Mouse (Mus musculus): ENCODE results near the gene Kdm6b.

The Kdm6b gene

DNA sequence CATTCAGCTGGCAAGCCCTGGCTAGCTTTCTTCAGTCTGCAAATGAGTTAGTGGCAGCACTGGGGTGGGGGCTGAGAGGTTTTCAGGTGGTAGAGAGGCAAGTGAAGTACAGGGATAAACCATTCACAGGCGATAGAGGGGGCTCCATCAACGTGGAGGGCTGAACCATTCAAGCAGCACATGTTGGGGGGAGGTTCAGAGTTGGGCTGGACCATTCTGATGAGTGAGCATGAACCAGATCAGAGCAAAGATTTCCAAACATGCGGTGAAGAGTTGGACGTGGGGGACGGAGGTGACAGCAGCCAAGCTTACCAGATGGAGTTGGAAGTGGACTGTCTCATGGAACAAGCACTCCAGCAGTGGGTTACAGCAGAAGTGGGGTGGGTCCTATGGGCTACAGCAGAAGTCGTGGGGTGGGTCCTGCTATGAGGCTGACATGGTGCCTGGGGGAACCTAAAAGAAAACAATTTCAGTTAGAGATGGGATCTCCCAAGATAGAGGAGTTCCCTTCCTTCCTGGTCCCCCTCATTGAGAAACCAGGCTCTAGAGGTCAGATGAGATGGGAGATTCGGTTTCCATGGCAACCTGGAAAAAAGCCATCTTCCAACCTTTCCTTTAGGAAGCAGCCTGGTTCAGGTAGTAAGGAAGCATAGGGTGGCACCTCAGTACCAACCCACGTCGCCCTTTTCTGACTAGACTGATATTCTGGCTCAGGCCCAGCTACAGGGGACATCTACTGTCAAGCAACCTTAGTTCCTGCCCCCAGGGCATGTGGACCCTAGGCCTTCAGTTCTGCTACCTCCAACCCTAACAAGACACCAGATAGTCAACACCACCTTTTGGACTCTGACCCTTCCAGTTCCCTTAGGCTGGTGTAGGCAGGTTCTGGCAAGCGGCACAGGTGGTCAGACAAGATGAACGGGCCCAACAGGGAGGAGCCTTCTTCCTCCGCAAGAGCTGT is at the start of gene Kdm6b:
Kdm6b (minus strand) TSS at position 455 of the 961 bp plus-strand sequence.
- peak; percentile 52 to 69 for DNase-seq (ENCODE audit: low spot score in 2 of 2)

GRCm38 (mm10) chr11:69461568-69461967 is 48.1 kb upstream of the Kdm6b start:
- no peak for DNase-seq (ENCODE audit: low spot score in 2 of 2)

DNA sequence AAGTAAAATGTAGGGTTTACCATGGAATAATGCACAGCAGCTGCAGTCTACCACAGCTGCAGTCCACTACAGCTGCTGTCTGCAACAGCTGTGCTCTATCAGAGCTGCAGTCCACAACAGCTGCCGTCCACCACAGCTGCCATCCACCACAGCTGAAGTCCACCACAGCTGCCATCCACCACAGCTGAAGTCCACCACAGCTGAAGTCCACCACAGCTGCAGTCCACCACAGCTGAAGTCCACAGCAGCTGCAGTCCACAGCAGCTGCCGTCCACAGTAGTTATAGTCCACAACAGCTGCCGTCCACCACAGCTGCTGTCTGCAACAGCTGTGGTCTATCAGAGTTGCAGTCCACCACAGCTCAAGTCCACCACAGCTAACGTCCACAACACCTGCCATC is 46.4 kb upstream of the Kdm6b start:
- DNase-seq (ENCODE audit: low spot score in 2 of 2): no peak

DNA sequence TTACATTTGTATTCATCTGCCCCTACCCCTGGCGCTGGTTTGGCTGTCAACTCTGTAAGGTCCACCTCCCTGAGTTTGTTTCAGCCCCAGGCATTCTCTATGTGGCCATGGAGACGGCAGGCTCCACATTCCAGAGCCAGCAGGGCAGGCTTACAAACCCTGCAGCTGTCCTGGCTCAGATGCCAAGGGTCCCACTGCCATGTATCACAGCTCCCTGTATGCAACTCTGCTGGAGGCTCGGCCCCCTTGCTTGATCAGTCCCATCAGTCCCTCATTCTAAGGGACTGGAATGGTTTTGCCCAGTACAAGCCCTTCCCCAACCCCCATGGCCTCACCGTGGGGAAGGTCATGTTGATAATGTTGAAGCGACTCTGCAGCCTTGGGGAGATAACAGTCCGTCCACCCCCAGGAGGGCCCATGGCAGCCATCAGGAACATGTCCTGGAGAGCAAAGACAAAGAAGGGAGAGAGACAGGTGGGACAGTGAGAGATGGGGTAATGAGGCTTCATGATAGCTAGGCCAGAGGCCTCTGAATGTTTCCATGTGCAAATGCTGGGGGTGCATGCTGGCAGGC is 43.6 kb upstream of the Kdm6b start:
- peak in 1 of 2 experiments; percentile 24 for DNase-seq (ENCODE audit: low spot score in 2 of 2)

- no peak for DNase-seq (ENCODE audit: low spot score in 2 of 2)
These were observed 38.8 kb upstream of the Kdm6b start for GRCm38 (mm10) chr11:69452114-69452867.

GRCm38 (mm10) chr11:69447299-69447698 is 33.8 kb upstream of the Kdm6b start:
- no peak for DNase-seq (ENCODE audit: low spot score in 2 of 2)

DNA sequence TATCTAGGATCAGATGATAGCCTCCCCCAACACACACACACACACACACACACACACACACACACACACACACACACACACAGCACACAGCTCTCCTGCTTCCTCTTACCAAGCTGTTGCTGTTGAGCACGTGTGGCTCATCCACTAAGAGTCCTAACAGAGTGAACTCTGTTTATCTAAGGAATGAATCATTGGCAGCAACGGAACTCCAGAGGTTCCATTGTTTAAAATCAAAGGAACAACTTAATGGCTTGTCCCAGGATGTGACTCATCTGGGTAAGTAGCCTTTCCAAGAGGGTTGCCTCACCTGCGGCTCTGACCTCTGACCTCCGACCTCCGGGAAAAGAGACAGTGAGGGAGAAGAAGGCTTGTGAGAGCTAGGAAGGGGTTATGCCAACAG is 29.9 kb upstream of the Kdm6b start:
- no peak for DNase-seq (ENCODE audit: low spot score in 2 of 2)

- DNase-seq (ENCODE audit: low spot score in 2 of 2): no peak
These were observed 23.8 kb upstream of the Kdm6b start for GRCm38 (mm10) chr11:69437291-69437690.

- no peak for DNase-seq (ENCODE audit: low spot score in 2 of 2)
These were observed 19.7 kb upstream of the Kdm6b start for GRCm38 (mm10) chr11:69433189-69433588.

DNA sequence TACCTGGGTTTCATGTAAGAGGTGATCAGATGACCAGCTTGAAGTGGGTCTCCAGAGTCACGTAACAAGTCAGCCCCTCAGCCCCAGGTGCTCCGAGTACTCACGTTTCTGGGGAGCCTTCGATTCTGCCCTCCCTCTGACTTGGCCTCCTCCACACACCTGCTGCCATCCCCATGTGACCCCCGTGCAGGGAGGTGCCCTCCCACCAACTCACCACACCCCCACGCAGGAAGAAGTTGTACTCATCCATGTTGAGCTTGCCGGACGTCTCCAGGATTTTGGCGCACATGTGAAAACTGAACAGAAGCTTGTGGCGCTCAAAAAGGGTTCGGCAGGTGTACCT is 19.1 kb upstream of the Kdm6b start:
- no peak for DNase-seq (ENCODE audit: low spot score in 2 of 2)

DNA sequence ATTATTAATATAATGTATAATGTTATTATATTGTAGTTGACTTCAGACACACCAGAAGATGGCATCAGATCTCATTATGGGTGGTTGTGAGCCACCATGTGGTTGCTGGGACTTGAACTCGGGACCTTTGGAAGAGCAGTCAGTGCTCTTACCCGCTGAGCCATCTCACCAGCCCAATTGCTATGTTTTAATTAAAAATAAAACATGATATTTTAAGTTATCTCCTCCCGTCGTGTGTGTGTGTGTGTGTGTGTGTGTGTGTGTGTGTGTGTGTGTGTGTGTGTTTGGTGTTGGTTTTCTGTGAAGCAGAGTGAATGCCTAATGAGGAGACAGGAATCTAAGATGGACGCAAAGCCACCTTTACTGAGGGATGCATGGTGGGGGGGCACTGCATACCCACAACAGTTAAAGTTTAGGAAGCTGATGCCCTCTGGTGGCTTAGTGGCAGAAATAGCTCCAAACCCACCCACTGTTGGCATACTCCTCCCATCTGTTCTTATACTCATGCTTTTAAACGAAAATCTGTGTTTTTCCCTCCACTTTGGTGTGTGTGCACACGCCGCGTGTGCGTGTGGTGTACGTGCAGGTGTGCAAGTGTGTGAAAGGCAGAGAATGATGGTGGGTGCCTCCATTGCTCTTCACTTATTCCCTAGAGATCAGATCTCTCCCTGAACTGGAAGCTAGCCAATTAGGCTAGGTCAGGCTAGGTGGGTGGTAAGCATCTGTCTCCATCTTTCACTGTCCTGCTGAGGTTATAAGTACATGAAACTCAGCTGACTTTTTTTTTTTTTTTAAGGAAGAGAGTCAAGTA is 18.6 kb upstream of the Kdm6b start:
- peak; percentile 67 to 75 for DNase-seq (ENCODE audit: low spot score in 2 of 2)

DNA sequence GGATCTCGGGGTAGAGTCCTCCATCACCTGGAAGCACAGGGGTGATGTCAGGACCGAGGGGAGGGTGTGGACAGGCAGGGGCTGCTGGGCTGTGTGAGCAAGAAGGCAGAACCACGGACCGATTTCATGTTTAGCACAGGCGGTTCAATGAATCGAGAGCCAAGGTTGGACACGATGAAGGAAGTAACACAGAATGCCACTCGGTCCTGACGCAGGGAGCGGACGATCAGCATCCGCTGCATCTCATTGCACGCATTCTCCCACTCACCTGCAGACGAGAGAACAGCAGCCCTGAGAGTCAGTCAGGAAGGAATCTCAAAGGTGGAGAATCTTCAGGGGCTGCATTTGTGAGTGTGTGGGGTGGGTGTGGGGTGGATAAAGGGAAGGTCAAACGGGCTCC is 17.2 kb upstream of the Kdm6b start:
- DNase-seq (ENCODE audit: low spot score in 2 of 2): no peak

- DNase-seq (ENCODE audit: low spot score in 2 of 2): no peak
These were observed 15.8 kb upstream of the Kdm6b start for GRCm38 (mm10) chr11:69429313-69429712.

GRCm38 (mm10) chr11:69428751-69429150 is 15.3 kb upstream of the Kdm6b start:
- no peak for DNase-seq (ENCODE audit: low spot score in 2 of 2)

GRCm38 (mm10) chr11:69426246-69426645 is 12.8 kb upstream of the Kdm6b start:
- no peak for DNase-seq (ENCODE audit: low spot score in 2 of 2)

DNA sequence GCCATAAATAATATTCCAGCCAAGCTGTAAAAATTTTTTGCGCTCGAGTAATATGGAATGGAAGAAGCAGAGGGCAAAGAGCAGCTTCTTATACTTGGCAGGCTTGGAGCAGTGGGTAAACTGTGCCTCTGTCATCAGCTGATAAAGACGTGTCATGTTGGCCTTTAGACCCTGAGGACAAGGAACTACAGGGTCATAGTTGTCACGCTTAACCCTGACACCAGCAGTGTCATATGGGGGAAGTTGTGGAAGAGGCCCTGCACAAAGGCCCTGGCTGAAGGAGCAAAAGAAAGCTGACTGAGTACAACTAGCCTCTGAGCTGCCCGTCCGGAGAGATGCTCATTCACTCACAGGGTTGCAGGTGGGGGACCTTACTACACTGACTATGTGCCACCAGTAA is 10.4 kb upstream of the Kdm6b start:
- no peak for DNase-seq (ENCODE audit: low spot score in 2 of 2)

GRCm38 (mm10) chr11:69422842-69423241 is 9.4 kb upstream of the Kdm6b start:
- no peak for DNase-seq (ENCODE audit: low spot score in 2 of 2)

DNA sequence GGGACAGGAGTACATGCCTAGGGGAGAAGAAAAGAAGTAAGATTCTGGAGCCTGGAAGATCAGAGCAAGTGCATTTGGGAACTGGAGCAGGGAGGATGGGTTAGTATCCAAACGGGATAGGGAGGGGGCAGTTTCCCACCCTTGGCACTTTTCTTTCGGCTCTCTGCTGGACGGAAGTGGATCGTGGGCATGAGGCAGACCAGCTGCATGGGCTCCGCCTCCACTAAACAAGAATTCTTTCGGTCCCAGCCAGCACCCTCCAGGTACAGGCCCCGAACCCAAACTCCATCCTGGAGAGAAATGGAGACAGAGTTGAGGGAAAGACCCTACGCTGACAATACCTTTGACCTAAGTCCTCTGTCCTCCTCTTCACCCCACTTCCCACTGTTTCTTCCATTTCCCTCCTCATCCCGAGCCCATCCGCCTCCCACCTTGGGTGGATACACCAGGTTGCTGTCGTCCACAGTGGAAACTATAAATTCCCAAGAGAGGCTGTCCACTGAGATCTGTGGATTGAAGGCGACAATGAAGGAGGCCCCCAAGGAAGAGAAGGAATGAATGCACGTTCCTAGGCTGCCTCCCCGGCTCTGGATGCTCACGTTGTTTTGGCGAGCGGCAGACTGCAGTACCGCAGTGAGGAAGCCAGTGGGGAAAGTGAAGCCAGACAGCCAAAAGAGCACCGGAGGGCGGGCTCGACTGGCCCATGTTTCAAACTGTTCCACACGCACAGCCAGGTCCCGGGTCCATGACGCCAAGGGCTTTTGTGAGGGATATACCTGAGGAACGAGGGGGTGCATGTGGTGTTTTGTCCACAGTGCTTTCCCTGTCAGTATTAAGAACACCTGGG is 7.9 kb upstream of the Kdm6b start:
- DNase-seq (ENCODE audit: low spot score in 2 of 2): no peak

GRCm38 (mm10) chr11:69420554-69421000 is 7.1 kb upstream of the Kdm6b start:
- DNase-seq (ENCODE audit: low spot score in 2 of 2): no peak

GRCm38 (mm10) chr11:69419813-69420553 is 6.5 kb upstream of the Kdm6b start:
- no peak for DNase-seq (ENCODE audit: low spot score in 2 of 2)
